Mouse (Mus musculus) embryonic fibroblast, embryonic 13.5 days (primary cell): ENCODE measurements around the gene Cbarp. TPM values are rescaled to one million over a fixed set of nuclear protein-coding genes. Genes with fewer than 3 reads are reported as not detected.

Experiments used
- H3K27ac ChIP-seq: 2 replicates; pipeline ENCODE4 v1.5.1; 2012; ENCODE audit warnings: low read length, control low read depth, inconsistent platforms; ENCODE audit not compliant: insufficient read depth
- H3K4me1 ChIP-seq: 2 replicates; pipeline ENCODE4 v1.6.1; 2011; ENCODE audit warnings: low read length; ENCODE audit not compliant: control insufficient read depth, insufficient read depth
- H3K4me3 ChIP-seq: 2 replicates; pipeline ENCODE4 v1.5.1; 2011; ENCODE audit warnings: mild to moderate bottlenecking, control low read depth, low read length; ENCODE audit not compliant: insufficient read depth
- CTCF ChIP-seq: IDR thresholded peaks from 2 replicates; pipeline ENCODE4 v1.5.1; 2011; ENCODE audit warnings: mild to moderate bottlenecking, control low read depth, low read length, moderate library complexity, borderline replicate concordance; ENCODE audit not compliant: insufficient read depth
- POLR2A ChIP-seq: IDR thresholded peaks from 2 replicates; pipeline ENCODE4 v1.6.1; 2011; ENCODE audit warnings: low read depth, mild to moderate bottlenecking, control low read depth, low read length, moderate library complexity
- polyA plus RNA-seq: library from polyadenylated mRNA; stranded (reverse); fragments of >200 nt; gene quantifications from 2 replicates; pipeline ENCODE4 v1.2.4, GENCODE M21; 2011; ENCODE audit warnings: low read depth; ENCODE audit not compliant: missing spikeins, insufficient read length

Cbarp gene
- polyA plus RNA-seq, 1 experiment: 28.4 TPM

DNA sequence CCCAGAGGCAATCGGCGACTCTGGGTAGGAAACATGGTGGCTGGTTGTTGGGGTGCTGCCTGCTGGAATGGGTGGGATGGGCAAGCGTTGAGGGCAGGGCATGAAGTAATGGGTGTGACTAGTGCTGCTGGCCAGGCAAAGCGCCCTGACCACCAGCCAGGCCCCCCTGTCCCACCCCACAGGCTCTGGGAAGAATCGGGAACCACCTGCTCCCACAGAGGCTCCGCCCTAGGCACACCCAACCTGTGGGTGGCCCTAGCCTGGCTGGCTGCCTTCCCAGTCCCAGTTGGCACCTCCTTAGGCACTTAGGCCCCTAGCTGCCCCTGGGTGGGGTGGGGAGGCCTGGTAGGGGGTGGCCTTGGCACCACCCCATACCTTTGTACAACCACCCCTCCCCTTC lies 5.3 kb upstream of the Cbarp start:
- Histone ChIP-seq H3K4me3 (no peak overlapping the region), H3K27ac (no peak overlapping the region), H3K4me1 (peaks cover 2% of the 10 kb centered on the region; the same call in 1 of the 2 replicates)
- no peak for TF ChIP-seq CTCF
- TF ChIP-seq POLR2A: no peak

DNA sequence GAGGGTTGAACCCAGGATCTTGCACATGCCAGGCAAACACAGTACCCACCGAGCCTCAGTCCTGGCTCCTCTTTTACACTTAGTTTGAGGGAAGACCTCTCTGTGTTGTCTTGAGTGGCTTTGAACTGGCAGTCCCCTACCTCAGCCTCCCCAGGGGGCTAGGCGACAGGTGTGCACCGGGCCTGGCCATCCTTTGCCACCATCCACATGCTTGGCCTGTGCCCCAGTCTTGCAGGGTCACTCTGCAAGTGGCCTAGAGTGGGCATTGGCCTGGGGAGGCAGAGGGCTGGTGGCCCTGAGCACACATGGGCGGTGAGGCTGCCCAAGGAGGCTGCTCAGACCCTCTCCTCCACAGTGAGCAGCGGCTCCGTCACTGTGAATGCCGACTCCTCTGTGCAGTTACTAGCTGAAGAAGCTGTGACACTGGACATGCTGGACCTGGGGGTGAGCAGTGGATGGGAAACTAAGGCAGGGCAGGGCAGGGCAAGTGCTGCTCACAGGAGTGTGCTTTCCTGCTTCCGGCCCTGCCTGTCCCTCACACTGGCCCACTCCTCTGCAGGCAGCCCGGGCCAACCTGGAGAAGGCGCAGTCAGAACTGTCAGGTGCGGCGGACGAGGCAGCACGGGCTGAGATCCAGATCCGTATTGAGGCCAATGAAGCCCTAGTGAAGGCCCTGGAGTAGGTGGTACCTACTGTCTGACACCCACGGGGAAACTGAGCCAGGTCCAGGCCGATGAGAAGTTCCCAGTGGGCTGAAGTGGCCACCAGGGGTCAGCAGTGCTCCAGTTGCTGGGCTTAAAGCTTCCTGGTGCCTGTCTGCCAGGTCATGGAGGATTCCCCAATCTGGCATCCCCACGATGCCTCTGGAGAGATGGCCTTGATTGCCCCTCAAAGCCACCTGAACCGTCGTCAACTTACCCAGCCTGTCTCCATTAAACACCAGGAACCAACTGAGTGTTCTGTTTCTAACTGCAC lies 4.5 kb upstream of the Cbarp start:
- peaks cover 2% of the 10 kb centered on the region; the same call in 1 of the 2 replicates for H3K4me1 ChIP-seq
- no peak overlapping the region for H3K4me3 ChIP-seq
- no peak overlapping the region for H3K27ac ChIP-seq
- TF ChIP-seq CTCF (peak; percentile 74), POLR2A (no peak)

DNA sequence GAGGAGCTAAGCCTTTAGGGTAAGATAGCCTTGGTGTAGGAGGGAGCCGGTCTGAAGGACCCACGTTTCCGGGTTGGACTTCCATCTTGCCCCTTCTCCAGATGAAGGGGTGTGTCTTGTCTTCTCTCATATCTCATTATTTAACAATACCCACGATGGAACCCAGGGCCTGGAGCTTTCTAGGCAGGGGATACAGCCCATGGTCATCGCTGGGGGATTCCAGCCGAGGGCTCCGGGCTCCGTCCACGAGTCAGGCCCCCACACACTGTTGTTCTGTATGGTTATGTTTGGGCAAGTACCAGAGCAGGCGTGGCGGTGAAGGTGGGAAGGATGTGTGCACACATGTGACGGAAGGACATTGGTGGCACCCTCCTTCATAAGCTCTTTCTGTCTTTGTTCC lies 3.5 kb upstream of the Cbarp start:
- TF ChIP-seq POLR2A (no peak), CTCF (no peak)
- H3K4me1 ChIP-seq: peaks cover 2% of the 10 kb centered on the region; the same call in 1 of the 2 replicates

DNA sequence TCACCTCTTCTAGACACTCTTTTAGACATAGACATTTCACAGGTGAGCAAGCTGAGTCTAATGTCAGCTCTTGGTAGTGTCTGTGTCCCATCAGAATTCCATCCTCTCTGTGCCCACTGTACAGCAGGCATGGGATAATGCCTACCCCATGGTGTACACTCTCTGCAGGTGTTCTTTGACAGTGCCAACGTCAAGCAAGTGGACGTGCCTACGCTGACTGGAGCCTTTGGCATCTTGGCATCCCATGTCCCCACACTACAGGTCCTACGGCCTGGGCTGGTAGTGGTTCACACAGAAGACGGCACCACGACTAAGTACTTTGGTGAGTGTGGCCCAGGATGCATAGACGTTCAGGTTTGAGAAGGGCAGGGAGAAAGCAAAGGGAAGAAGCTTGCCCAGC lies 3.0 kb upstream of the Cbarp start:
- no peak overlapping the region for H3K27ac ChIP-seq
- H3K4me1 ChIP-seq: peaks cover 2% of the 10 kb centered on the region; the same call in 1 of the 2 replicates
- TF ChIP-seq POLR2A: no peak
- TF ChIP-seq CTCF: no peak
- H3K4me3 ChIP-seq: no peak overlapping the region

More for the DNA sequence above, 3.5 kb upstream of the Cbarp start:
- H3K4me3 ChIP-seq: no peak overlapping the region
- H3K27ac ChIP-seq: no peak overlapping the region

DNA sequence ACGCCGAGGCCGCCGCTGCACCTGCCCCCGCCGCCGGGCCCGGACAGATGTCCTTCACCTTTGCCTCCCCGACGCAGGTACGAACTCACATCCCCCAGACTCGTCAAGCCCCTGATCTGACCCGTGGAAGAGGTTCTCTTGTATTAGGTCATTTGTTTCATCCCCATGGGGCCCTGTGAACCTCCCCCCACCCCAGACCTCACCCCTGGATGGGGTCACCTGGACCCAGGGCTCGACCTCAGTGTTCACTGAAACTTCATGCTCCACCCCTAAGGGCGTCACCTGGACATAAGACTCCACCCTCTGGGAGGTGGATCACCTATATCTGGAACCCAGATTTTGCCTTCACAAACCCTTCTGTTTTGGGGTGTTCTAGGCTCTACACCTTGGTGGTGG lies 1.9 kb upstream of the Cbarp start:
- Histone ChIP-seq H3K4me1 (peaks cover 4% of the 10 kb centered on the region; the same call in 1 of the 2 replicates), H3K4me3 (peak overlapping the region; percentile 83), H3K27ac (peak overlapping the region; percentile 62)
- TF ChIP-seq POLR2A (no peak), CTCF (no peak)

DNA sequence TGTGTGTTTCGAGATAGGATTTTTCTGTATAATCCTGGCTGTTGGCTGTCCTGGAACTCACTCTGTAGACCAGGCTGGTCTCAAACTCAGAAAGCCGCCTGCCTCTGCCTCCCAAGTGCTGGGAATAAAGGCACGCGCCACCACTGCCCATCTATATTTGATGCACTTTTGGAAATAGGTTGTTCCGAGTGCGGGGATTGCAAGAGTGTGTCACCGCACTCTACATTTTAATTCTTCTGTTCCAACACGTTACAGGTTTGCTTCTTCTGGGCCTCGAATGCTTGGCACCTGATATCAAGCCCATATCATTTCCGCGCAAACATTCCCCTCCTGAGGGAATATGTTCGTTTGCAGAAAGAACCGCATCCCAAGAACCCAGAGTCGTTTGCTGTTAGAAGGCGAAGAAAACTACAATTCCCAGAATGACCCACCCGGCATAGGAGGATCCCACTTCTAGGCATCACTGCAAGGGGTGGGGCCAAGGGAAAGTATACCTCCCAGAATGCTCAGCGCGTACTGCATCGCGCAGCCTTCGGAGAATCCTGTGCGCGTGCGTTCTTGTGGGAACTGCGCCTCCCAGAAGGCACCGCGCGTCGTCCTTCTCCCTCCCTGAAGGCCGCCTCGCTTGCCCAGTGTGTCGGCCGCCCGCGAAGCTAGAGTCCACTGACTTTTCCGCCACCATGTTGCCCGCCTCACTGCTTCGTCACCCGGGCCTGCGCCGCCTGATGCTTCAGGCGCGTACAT lies 1.3 kb upstream of the Cbarp start:
- TF ChIP-seq CTCF (no peak), POLR2A (peak; percentile 84)
- peak overlapping the region; percentile 76 for H3K27ac ChIP-seq
- H3K4me3 ChIP-seq: peak overlapping the region; percentile 83
- peaks cover 4% of the 10 kb centered on the region; the same call in 1 of the 2 replicates for H3K4me1 ChIP-seq

DNA sequence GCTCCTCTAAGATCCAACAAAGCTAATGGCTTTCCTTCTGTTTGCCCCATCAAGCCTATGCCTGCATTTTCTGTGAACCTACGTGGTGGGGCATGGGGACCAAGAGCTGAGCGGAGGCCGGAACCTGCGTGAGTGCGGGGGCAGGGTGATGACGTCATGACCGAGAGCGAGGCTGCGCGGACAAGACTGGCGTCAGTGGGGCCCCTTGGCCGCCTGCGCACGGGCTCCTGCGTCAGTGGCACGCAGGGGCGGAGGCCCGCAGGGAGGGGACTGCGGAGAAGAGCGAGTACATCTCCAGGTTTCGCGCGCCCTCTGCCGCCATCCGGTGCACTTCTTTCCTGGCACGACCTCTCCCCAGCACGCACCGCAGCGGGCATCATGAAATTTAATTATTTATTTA lies 608 bp upstream of the Cbarp start:
- peak overlapping the region; percentile 25 for H3K4me3 ChIP-seq
- TF ChIP-seq POLR2A: peak; percentile 64
- peak; percentile 83 for TF ChIP-seq CTCF
- H3K4me1 ChIP-seq: 0 out of 2 replicates have a peak, but pooled peaks cover 2% of the 10 kb centered on the region
- peak overlapping the region; percentile 81 for H3K27ac ChIP-seq

DNA sequence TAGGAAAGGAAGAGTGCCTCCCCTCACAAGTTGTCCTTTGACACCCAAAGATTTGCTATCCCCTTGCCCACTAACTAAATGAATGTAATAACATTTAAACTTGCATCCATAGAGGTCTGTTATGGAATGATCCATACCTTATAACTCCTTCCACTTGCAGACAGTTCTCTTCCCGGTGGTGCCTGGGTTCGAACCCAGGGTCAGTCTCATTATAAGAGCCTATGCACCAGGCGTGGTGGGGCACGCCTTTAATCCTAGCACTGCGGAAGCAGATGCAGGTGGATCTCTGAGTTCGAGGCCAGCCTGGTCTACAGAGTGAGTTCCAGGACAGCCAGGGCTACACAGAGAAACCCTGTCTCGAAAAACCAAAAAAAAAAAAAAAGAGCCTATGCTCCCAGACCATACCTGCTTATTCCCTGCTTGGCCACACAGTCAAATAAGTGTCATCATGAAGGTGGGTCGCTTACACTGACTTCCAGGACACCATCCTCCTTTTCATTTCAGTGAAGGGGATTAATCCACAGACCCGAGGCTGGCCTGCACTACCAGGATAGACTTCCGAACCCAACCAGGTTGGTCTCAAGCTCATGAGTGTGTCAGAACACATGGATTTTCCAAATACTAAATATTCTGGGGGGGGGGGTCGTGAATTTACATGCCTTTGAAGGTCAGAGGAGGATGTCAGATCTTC lies 515 bp downstream of the Cbarp start:
- Histone ChIP-seq H3K4me3 (no peak overlapping the region), H3K27ac (no peak overlapping the region), H3K4me1 (0 out of 2 replicates have a peak, but pooled peaks cover 2% of the 10 kb centered on the region)
- TF ChIP-seq POLR2A (no peak), CTCF (no peak)

DNA sequence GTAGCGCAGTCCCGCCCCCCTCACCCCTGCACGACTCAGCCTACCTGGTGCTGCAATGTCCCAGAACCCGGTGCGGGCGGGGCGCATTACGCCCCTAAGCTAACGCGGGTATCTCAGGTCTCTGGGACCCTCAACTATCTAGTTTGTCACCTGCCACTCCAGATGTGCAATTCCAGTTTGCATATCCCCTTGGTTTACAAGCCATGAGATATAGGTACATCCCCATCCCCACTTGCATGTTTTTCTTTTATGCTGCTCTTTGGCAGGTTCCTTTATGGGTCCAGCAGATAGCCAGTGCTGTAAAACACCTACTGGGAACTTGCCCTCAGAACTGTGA lies 1.2 kb downstream of the Cbarp start:
- Histone ChIP-seq H3K4me3 (peak overlapping the region; percentile 83; the same call in 1 of the 2 replicates), H3K27ac (no peak overlapping the region), H3K4me1 (0 out of 2 replicates have a peak, but pooled peaks cover 2% of the 10 kb centered on the region)
- TF ChIP-seq POLR2A (no peak), CTCF (no peak)
